Mouse (Mus musculus) thymus, postnatal 36 days (tissue): ENCODE data around the gene Mrpl57.

Experiments used
- DNase-seq, 2 experiments: peaks; one replicate each; pipeline ENCODE4 v3.0.0; 2022; ENCODE audit warnings: mixed read lengths in 2 of 2

Mrpl57 gene

DNA sequence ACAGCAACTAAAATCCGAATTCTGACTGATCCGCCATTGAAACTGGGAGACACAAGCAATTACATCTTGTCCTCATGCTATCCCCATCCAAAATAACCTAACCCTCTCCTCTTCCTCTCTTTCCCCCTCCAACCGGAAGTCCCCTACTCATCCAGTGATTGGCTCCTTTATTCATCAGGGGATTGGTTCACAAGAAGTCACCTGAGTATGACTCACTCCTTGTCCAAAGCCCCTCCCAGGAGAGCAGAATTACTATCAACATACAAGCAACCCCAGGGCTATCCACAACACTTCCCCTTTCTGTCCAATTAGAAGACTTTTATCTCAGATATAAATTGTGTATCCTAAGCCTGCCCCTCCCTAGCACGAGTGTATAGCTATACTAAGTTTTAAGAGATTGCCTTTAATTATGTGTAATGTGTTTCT is 36.0 kb downstream of the Mrpl57 start:
- no peak for DNase-seq

DNA sequence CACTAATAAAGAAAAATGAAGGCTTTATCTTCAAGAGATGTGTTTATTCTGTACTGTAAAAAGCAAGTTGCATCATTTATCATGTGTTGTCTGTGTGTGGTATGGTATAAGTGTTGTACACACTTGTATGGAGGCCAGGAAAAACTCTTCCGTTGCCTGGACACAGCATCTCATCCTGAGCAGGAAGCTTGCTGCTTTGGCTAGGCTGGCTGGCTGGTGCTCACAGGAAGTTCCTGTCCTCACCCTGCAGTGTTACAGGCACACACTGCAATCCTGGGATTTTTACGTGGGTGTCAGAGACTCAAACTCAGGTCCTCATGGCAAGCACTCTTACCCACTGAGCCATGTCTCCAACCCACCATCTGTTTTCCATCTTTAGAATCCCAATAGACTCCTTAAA is 37.1 kb downstream of the Mrpl57 start:
- no peak for DNase-seq

DNA sequence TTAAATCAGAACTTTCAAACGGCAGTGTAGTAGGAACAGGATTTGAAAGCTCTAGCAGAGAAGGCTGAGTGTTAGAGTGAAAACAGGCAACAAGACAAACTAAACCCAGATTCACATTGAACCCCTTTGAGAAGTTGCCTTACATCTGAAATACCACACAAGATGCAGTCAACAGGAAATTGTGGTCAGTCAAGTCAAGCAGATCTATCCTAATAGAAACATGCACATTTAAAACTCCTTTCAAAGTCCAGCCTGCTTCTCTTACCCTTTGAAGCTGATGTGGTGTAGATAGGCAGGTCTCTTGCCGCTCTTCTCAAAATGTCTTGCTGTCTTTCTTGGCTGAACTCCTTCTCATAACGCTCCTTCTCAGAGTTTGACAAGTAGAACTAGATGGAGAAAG is 39.2 kb downstream of the Mrpl57 start:
- no peak for DNase-seq

DNA sequence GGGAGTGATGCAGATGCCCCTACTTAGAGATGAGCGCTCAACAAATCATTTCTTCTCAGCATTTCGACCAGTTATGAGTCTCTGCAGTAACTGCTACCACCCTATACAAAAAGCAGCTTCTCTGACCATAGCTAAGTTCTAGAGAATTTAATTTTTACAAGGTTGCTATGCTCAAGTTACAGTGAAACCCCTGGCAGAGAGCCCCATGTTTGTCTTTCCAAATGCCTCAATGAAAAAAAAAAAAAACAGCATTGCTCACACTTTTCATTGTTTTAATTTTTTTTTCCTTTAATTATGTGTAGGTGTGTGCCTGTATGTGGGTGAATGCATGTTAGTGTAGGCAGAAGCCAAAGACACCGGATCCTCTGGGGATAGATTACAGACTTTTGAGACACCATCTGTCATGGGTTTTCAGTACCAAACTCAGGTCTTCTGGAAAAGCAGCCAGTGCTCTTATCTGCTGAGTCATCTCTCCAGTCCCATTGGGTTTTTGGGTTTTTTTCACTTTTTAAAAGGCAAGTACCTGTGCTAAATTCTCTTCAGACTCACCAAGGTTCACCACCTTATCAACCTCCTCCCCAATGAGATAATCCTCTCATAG is 40.7 kb downstream of the Mrpl57 start:
- no peak for DNase-seq

DNA sequence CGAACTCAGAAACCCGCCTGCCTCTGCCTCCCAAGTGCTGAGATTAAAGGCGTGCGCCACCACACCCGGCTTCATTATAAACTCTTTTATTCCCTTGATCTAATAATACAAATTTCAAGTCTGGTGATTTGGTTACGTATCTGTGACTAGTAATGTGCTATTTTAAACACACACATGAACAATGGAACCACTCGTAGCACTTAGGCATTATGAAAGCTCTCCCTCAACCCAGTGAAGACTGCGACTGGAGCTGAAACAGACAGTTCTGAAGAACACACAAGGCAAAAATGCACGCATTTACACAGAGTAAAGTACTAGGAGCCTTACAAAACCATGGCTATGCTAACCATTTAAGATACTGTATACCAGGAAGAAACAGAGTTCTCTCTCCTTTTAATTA is 51.9 kb downstream of the Mrpl57 start:
- no peak for DNase-seq
